Mouse (Mus musculus): ENCODE measurements around the gene Mrpl14.

Gene Mrpl14

DNA sequence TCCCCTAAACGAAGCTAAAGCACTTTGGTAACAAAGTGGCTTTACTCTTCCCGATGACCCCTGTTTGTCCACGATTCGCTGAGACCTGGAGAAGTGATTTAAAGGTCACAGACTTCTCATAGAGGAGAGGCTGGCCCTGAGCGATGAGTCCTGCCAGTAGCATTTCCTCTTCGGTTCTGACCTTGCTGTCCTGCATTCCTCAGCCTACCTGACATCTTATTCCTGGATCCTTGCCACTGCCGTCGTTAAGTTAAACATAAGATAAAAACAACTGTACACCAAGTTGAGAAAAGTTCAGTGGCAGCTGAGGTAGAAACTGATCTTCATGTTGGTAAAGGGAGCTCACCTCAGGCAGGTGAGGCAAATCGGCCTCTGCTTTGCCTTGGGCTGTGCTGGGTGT, 3.0 kb downstream of the Mrpl14 start:
- DNase-seq (ENCODE audit: low spot score) = no peak

DNA sequence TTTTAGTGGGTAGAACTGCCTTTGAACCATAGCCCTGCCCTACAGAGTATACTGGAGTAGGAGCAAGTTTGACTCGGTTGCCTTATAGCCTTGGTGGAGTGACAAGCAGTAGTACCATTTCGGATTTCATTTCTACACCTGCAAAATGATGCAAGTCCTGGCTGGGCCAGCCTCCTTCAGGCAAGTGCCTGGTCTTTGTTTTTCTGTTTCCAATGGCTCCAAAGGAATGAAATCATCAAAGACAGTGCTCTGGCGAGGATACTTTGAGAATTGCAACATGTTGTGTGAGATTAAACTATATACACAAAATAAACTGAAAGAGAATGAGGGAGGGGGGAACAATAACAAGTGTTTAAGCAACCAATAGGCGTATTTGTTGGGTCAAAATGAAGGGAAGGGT, 3.9 kb downstream of the Mrpl14 start:
- DNase-seq (ENCODE audit: low spot score) = no peak

DNA sequence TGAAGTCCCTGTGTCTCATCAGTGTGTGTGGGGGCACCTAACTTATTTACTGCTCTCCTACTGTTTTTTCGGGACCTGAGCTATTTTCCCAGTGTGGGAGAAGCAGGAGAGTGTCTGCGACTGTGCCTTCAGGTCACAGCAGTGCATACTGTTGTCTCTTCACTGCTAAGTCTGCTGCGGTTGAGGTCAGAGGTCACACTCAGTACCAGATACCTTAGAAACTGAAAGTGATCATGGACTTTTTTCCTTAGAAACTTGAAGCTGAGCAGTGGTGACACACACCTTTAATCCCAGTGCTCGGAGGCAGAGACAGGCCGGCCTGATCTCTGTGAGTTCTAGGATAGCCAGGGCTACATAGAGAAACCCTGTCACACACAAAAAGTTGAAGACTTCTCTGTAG, 6.0 kb downstream of the Mrpl14 start:
- DNase-seq (ENCODE audit: low spot score) = no peak

DNA sequence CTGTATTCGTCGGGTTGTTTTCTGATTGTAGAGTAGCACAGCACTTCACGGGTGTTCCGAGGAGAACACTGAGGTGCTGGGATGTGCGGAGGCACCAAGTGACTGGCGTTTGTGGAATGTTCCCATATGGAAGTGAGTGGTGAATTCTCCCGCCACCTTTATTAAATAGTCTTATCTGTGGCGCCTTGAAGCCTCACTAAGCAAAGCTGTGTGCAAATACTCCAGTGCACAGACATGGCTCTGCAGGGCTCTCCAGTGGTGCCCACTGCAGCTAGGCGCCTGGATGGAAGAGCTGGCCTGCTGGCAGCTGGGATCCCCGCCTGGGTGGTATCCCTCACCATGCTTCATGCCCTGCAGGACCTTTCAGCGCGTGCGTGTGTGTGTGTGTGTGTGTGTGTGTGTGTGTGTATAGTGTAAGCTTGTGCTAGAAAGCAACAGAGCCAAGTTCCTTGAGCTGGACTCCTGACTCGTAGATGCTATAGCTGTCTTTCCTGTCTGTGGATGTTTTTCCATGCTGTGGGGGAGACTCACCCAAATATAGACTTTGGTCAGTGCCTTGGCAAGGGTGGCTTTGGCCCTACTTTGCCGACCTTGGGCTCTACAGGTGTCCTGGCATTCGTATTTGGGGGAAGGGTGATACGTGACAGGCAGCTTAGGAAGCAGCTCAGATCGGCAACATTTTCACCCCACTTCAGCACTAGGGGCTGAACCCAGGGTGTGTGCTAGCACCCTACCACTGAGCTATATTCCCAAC, 7.9 kb downstream of the Mrpl14 start:
- no peak for DNase-seq (ENCODE audit: low spot score)

DNA sequence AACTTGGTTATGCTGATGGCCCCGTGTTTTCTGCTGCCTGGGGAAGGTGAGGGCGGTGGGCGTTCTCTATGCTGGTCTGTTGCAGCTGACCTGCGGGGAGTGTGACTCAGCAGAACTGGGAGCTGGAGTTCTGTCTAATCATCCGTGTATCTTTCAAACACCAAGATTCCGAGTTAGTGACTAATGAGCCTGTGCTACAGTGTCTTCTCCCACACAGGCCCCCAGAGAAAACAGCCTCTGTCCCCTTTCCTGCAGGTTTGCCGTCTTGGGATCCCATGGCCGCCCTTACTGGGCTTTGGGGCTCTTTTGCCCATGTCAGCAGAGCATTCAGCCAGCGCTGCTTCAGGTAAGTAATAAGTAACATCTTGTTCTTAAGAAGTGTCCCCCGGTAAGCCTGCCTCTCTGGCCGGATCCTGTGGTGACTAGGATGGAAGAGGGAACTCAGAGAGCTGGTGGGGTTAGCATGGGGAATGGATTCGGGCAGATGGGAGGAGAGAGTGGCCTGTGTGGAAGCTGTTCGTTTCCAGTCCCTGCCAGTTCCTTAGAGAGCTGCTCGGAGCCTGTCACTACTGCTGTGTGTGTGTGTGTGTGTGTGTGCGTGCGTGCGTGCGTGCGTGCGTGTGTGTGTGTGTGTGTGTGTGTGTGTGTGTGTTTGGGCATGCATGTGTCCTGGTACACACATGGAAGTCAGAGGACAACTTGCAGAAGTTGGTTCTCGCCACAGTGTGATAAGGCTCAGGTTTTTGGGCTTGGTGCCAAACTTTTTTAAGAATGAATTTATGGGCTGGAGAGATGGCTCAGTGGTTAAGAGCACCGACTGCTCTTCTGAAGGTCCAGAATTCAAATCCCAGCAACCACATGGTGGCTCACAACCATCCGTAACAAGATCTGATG, 9.4 kb downstream of the Mrpl14 start:
- no peak for DNase-seq (ENCODE audit: low spot score)

DNA sequence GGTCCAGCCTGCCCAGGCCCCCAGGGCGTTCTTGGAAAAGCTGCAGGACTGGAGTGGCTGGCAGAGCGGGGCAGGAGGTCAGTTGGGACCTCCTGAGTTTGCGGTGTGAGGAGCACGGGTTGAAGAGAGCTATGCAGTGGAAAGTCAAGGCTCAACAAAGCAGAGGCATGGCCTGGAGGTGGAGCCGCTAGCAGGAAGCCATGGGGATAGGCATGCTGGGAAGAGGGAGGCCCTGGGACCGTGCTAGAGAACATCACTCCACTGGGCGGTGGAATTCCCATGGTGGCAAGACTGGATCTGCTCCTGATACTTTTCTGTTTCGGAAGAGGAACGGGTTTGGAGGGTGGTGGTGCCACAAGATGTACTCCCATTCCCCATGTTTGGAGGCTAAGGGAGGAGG, 10.9 kb downstream of the Mrpl14 start:
- no peak for DNase-seq (ENCODE audit: low spot score)

DNA sequence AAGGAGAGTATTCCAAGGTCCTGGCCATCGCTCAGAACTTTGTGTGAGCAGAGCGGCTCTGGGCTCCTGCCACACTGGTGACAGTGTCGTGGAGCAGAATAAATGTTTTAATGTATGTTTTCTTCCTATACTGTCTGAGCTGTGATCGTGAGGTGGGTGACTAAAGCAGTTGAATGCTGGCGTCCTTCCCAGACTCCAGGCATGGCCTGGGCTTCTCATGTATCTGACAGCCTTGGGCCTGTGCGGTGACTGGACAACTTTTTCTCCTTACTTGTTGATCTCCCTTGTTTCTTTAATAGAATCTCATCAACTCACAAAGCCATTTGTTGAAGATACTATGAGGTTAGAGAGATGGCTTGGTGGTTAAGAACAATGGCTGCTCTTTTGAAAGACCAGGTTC, 12.2 kb downstream of the Mrpl14 start:
- no peak for DNase-seq (ENCODE audit: low spot score)

DNA sequence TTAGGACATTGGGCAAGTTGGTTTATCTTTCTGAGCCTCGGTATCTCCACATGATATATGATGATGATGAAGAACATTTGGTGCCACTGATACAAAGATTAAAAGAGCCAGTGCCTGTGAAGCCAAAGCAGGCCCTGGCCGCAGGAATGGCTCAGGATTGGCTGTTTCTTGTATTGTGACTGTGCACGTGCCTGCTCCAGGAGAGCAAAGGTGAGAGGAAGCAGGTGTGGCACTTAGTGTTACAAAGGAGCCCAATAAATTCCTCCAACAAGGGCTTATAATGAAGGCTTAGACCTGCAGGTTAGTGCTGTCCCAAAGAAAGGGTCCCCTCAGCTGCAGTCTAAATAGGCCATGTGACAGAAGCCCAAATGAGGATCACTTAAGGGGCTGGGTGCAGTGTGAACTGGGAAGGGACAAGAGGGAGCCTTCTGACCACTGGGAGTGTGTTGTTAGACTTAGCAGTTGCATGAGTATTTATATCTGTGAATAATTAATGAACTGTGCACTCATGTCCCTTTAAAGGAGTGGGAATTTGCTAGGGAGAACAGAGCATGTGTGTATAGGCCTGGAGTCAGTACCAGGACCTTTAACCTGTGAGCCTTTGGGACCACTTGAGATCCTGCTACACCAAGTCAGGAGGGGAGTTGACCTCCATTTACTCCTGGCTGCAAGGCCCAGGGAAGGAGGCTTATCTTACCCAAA, 13.1 kb downstream of the Mrpl14 start:
- DNase-seq (ENCODE audit: low spot score) = no peak

DNA sequence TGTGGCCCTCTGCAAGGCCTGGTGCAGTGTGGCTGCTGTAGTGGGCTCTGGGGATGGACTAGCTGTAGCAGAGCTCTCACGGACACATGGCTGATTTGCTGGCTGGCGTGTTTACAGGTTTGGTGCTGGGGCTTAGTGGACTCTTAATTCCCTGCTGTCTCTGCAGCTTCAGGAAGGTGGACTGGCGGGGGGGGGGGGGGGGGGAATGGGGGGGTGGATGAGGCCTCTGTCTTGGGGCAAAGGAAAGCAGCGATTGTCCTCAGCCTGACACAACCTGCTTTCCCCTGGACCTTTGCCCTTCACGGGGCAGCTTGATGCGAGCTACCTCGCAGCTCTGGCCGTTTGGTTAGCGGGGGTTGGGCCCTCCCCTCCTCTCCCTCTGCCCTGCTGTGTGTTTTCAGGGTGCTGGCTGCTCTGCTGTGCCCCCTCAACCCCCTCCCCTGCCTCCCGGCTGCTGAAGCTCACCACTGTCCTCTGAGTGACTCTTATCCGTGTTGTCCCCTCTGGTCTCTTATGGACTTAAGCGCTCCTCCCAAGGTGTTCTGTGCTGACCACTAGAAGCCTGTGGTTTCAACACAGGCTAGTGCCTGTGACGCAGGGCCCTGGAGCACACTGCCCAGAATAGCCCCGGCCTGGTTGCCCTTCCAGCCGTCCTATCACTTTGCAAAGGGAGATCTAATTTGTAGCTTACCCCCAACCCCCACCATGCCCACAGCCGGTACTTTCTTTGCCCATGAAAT, 14.5 kb downstream of the Mrpl14 start:
- no peak for DNase-seq (ENCODE audit: low spot score)

DNA sequence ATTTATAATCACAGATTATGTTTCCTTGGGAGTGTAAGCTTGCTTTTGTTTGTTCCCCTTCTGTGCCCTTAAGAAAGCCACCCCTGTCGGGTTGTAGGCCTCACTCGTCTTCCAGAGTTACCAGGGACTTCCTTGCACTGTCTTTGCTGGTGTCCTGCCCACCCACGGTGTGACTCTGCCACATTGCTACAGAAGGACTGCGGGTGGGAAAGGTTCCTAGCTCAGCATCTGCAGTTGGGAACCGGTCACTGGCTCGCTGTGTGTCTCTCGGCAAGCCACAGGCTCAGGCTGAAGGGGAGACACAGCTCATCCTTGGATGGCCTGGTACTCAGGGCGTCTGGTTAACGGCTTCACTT, 15.1 kb downstream of the Mrpl14 start:
- DNase-seq (ENCODE audit: low spot score) = no peak

DNA sequence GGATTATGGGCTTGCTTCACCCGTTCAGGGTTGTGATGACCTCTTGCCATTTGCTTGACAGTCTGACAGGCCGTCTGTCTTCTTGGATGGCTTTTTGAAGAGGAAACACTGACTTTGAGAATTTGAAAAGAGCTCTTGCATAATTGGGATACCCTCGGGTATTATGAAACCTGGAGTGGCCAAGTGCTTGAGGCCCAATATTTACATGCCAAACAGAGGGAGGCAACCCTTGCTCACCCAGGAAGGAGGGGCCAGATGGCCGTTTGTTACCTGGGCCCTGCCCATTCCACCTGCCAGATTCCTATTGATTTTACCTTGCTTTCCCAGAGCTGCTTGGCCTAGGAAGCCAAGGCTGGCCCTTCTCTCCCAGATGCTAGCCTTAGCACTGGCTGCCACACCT, 16.1 kb downstream of the Mrpl14 start:
- peak; percentile 76 for DNase-seq (ENCODE audit: low spot score)

DNA sequence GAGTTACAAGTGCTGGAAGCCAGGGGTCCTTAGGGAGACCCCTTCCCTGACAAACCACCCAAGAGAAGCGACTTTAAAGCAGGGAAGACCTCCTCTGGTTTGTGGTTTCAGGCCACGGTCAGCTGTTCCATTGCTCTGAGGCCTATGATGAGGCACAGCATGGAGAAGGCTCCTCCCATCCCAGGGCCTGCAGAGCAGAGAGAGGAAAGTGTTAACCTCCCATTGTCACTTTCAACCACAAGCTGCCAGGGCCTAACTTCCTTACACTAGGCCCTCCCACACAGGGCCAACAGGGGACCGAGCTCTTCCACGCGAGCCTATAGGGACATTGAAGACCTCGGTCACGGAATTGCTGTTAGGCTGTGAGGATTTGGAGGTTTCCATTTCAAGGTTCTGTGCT, 17.1 kb downstream of the Mrpl14 start:
- DNase-seq (ENCODE audit: low spot score) = no peak

DNA sequence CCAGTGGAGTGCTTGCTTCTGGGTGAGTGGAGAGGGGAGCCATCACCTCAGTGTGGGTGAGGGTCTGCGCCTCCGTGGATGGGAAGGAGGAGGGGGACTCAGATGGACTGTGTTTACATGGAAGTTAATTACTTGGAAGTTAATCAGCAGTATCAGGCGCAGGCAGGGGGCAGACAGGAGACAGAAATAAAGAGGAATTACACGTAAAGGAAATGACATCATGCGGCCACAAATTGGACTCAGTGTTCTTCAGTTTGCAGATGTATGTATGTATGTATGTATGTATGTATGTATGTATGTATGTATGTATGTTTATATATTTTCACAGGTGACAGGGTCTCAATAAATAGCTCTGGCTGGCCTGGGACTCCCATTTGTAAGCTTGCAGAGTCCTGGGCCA, 20.7 kb downstream of the Mrpl14 start:
- DNase-seq (ENCODE audit: low spot score) = no peak

DNA sequence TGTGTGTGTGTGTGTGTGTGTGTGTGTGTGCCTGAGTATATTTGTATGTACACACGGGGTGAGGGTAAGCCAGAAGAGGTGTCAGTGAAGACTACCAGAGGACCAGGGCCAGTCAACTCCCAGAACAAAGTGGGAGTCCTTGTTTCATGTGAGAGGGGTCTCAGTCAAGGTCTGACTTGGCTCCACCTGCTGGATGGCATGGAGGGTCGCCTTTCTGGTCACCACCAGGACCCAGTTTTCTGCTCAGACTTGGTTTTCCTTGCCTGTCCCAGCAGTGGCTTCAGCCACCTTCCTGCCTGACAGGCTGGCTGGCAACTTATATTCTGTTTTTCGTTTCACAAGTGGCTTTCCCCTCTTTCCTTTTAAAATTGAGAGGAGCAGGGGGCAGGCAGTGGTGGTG, 21.3 kb downstream of the Mrpl14 start:
- no peak for DNase-seq (ENCODE audit: low spot score)

DNA sequence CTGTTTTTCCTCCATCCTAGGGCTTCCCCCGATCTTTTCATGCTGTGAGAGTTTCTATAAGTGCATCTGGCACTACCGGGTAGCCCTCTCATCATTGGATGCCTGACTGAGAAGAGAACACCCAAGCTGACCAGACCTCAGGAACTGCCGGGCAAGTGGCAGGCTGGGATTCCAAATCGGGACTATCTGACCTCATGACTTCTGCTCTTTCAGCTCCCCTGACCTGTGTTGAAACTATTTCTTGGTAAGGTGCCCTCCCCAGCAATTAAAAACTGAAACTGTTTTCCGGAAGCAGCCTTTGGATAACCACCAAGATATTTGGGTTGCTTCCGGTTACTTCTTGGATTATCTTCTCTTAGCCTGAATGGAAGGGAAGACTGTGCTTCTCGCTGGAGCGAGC, 22.1 kb downstream of the Mrpl14 start:
- no peak for DNase-seq (ENCODE audit: low spot score)

DNA sequence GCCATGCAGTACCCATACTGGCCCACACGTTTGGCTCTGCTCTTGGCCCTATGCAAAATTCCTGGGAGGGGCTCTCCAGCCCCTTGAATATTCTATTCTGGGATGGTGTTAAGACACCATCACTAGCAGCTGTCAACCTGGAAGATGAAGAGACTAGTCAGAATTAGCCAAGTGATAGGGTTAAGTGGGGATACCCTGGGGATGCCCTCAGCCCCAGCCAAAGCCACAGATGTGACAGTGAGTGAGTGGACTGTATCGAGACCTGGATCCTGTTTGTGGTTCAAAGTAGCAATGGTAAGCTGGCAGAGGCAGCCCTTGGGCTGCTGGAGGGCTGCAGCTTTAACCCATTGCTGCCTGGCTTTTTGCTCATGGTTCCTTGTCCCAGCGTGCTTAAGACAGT, 23.7 kb downstream of the Mrpl14 start:
- DNase-seq (ENCODE audit: low spot score) = no peak

DNA sequence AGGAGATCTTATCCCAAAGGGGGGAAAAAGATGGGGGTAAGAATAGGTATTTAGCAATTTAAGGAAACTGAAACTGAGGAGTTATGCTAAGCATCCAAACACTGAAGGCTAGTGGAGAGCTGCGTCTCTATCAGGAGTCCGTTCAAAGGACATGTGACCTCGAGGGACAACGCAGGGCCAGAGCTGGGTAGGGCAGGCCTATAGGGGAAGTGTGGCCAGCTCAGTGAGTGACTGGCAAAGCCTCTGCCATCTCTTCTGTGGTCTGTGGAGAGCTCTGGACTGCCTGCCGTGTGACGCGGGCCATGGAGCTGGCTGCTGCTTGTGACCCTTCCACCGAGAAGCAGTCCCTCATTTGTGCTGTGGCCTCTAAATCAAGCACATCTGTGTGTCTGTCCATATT, 24.3 kb downstream of the Mrpl14 start:
- no peak for DNase-seq (ENCODE audit: low spot score)

DNA sequence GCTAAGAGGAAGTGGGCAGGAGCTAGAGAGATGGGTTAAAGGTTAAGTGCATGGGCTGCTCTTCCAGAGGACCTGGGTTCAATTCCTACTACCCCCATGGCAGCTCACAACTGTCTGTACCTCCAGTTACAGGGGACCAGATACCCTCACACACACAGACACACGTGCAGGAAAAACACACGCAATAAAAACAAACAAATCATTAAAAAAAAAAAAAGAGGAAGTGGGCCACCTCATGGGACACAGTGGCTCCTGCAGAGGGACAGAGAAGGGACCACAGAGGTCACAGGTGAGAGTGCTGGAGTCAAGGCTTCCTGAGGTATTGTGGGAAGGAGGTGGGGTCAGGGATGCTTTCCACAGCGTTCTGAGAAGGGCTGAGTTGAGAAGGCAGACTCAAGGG, 25.4 kb downstream of the Mrpl14 start:
- DNase-seq (ENCODE audit: low spot score) = no peak

DNA sequence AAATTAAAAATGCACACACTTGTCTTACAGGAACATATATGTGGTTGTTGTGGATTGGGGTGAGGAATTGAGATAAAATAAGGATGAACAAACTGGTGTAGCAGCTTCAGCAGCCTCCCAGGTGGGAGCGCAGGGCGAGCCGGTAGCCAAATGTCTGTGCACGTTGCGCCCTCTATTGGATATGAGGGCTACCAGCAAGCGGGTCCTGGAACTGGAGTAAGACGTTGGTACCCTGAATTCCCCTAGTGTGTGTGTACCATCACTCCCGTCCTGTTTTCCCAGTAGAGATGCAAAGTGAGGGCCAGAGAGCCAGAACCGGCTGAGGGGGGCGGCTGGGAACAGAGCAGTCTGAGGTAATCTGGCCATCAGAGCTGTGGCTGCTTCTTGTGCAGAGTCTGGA, 32.2 kb downstream of the Mrpl14 start:
- peak; percentile 74 for DNase-seq (ENCODE audit: low spot score)

DNA sequence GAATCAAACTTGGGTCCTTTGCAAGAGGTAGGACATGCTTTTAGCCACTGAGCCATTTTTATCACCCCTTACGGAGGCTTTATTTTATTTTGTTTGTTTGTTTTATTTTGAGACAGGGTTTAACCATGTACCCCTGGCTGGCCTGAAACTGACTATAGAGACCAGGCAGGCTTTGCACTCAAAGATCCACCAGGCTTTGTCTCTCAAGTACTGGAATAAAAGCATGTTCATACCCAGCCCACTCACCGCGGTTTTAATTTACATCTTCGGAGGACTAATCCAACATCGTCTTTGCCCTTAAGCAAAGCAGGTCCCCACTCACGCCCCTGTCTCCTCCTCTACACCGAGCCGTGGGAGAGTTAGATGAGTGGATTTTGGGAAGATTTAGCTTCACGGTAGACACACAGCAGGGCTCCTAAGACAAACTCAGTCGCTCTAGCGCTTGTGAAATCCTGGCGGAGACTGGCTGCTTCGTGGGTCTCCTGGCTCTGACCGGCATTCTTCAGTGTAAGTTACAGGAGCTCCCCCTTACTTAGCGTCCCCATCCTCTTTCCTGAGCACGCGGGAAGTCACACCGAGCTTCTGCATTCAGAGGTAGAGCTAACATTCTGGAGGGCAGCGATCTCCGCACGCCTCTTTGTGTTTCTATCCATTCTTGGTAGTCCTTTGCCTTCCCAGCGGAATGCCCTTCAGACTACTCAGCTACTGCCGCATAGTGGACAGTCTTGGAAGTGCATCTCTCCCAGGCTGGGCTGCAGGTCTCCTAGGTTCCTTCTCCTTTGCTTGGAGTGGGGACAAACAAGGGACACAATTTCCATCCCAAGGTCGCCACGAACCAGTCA, 37.8 kb downstream of the Mrpl14 start:
- DNase-seq (ENCODE audit: low spot score) = peak; percentile 87

DNA sequence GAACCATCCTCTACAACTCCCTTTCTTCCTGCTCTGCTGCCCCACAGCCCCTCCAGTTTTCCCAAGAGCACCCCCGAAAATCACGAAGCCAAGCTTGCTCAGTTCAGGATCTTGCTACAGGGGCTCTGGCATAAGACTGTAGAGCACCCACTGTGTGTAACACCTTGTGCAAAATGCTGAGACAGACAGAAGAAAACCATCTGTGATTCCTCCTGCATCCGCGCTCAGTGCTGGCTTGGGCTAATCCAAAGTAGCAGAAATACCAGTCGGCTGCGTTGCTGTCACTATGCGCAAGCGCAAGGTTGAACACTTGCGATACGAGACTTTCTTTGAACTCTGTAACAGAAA, 38.4 kb downstream of the Mrpl14 start:
- DNase-seq (ENCODE audit: low spot score) = no peak

DNA sequence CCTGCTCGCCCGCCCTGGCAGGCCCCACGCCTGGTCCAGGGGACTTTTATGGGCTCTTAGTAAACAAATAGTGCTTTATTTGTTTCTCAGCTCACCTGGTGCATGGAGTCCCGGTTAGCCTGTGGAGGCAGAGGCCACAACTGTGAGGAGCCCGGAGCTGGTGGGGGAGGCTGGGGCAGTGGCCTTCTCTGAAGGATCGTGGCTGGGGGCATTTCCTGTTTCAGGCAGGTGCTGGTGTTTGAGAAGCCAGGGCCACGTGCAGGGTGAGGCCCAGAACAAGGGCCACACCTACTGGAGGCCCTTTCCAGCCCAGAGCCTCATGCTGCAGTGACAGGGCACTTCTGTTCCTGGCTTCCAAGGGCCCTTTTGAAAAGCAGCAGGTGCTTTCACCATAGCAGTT, 40.1 kb downstream of the Mrpl14 start:
- no peak for DNase-seq (ENCODE audit: low spot score)

Measured in adipocyte (in vitro differentiated cells).